Mouse (Mus musculus): ENCODE data around the gene Wnt16. TPM values are rescaled to one million over a fixed set of nuclear protein-coding genes. Genes with fewer than 3 reads are reported as not detected.
"Not testable (repeated sequence)": the region's sequence is repeated elsewhere in the genome, so short reads cannot be mapped to it uniquely, and the experiment has no call there.

Wnt16 gene
- 1 to 10 TPM in 3 of 4 experiments, under 1 TPM in 1; 0.73 to 1.7 (median 1.2) TPM for total RNA-seq (2022)

GRCm38 (mm10) chr6:22288004-22288736 lies at the start of gene Wnt16:
Gene Wnt16 (plus strand): TSS chr6:22288227.
- peak in 1 of 2 experiments; percentile 15 for DNase-seq (ENCODE audit: low spot score in 2 of 2)

- DNase-seq (ENCODE audit: low spot score in 2 of 2) = no peak
These were observed 44.7 kb upstream of the Wnt16 start for GRCm38 (mm10) chr6:22243321-22243720.

- DNase-seq (ENCODE audit: low spot score in 2 of 2) = no peak
These were observed 41.3 kb upstream of the Wnt16 start for GRCm38 (mm10) chr6:22246696-22247095.

GRCm38 (mm10) chr6:22258784-22259183 lies 29.2 kb upstream of the Wnt16 start:
- no peak for DNase-seq (ENCODE audit: low spot score in 2 of 2)

GRCm38 (mm10) chr6:22262519-22262918 lies 25.5 kb upstream of the Wnt16 start:
- DNase-seq (ENCODE audit: low spot score in 2 of 2) = no peak

- not testable (repeated sequence) for DNase-seq (ENCODE audit: low spot score in 2 of 2)
These were observed 23.9 kb upstream of the Wnt16 start for GRCm38 (mm10) chr6:22264094-22264493.

- no peak for DNase-seq (ENCODE audit: low spot score in 2 of 2)
These were observed 22.0 kb upstream of the Wnt16 start for GRCm38 (mm10) chr6:22266018-22266417.

GRCm38 (mm10) chr6:22267807-22268667 lies 20.0 kb upstream of the Wnt16 start:
- DNase-seq (ENCODE audit: low spot score in 2 of 2) = no peak

GRCm38 (mm10) chr6:22268677-22269076 lies 19.4 kb upstream of the Wnt16 start:
- DNase-seq (ENCODE audit: low spot score in 2 of 2) = no peak

GRCm38 (mm10) chr6:22269840-22270521 lies 18.0 kb upstream of the Wnt16 start:
- no peak for DNase-seq (ENCODE audit: low spot score in 2 of 2)

GRCm38 (mm10) chr6:22277941-22278340 lies 10.1 kb upstream of the Wnt16 start:
- DNase-seq (ENCODE audit: low spot score in 2 of 2) = no peak

GRCm38 (mm10) chr6:22280217-22280861 lies 7.7 kb upstream of the Wnt16 start:
- DNase-seq (ENCODE audit: low spot score in 2 of 2) = peak; percentile 21 to 48

GRCm38 (mm10) chr6:22282405-22282804 lies 5.6 kb upstream of the Wnt16 start:
- no peak for DNase-seq (ENCODE audit: low spot score in 2 of 2)

GRCm38 (mm10) chr6:22288737-22289460 lies 872 bp downstream of the Wnt16 start:
- peak in 1 of 2 experiments; percentile 20 for DNase-seq (ENCODE audit: low spot score in 2 of 2)

GRCm38 (mm10) chr6:22289461-22290021 lies 1.5 kb downstream of the Wnt16 start:
- DNase-seq (ENCODE audit: low spot score in 2 of 2) = no peak

GRCm38 (mm10) chr6:22290790-22291189 lies 2.8 kb downstream of the Wnt16 start:
- DNase-seq (ENCODE audit: low spot score in 2 of 2) = no peak

GRCm38 (mm10) chr6:22292056-22292455 lies 4.0 kb downstream of the Wnt16 start:
- no peak for DNase-seq (ENCODE audit: low spot score in 2 of 2)

GRCm38 (mm10) chr6:22293922-22294321 lies 5.9 kb downstream of the Wnt16 start:
- DNase-seq (ENCODE audit: low spot score in 2 of 2) = no peak

- DNase-seq (ENCODE audit: low spot score in 2 of 2) = no peak
These were observed 9.0 kb downstream of the Wnt16 start for GRCm38 (mm10) chr6:22297028-22297427.

GRCm38 (mm10) chr6:22298059-22298458 lies 10.0 kb downstream of the Wnt16 start:
- no peak for DNase-seq (ENCODE audit: low spot score in 2 of 2)
